Comparison of ENCODE assay signal across 12 mouse cellular contexts in genomic region chr3:21086426-21086825, GRCm38 (mm10).
"Had no signal": no experiment of that assay in that cellular context is flagged by ENCODE, and none has a peak within 500 bp of the region (broad histone marks: within the 10 kb centered on the region; RNA-seq: fewer than 3 reads in every experiment).

No protein-coding gene starts in this region.

- DNase-seq: liver, postnatal 0 days; lung, adult 2 months; lung, postnatal 14 days; lung, postnatal 36 days; midbrain, embryonic 14.5 days; retina, postnatal 1 day; right cerebral cortex, postnatal 14 days; right cerebral cortex, postnatal 4 days; spleen, adult 18-20 months; thymus, adult 2 months; thymus, postnatal 25 days; thymus, postnatal 4 days had no signal
